Mouse (Mus musculus): ENCODE data around the gene Nabp2.

The Nabp2 gene

GRCm38 (mm10) chr10:128388941-128389340, 22.4 kb downstream of the Nabp2 start:
- no peak for DNase-seq (ENCODE audit: low read depth, low spot score)

GRCm38 (mm10) chr10:128385902-128386301, 25.4 kb downstream of the Nabp2 start:
- no peak for DNase-seq (ENCODE audit: low read depth, low spot score)

DNA sequence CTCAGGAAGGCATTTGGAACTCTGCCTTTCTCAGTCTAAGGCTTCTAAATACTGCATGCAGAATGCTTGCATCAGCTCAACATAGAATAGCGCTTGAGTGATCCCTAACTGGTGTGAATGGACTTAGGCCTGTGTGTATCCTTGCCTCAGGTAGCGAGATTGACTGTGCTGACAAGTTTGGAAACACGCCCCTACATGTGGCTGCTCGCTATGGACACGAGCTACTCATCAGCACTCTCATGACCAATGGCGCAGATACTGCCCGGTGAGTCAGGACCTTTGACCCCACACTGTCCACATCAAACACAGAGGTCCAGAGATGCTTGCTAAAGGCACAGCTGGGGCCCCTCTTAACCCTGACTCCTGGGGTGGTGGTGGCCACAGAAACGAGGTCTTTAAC, 28.8 kb downstream of the Nabp2 start:
- DNase-seq (ENCODE audit: low read depth, low spot score) = no peak

DNA sequence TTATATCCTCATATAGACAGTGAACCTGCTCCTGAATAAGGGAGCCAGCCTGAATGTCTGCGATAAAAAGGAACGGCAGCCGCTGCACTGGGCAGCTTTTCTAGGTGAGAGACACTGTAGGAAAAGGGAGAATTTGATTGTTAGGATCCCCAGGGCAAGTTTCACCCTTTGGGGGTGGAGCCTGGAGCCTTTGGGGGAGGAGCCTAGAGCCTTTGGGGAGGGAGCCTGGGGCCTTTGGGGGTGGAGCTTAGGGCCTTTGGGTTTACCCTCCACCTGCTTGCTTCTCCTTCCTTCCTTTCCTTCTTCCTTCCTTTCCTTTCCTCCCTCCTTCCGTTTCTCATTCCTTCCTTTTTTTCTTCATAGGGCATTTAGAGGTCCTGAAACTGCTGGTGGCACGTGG, 30.7 kb downstream of the Nabp2 start:
- DNase-seq (ENCODE audit: low read depth, low spot score) = no peak

DNA sequence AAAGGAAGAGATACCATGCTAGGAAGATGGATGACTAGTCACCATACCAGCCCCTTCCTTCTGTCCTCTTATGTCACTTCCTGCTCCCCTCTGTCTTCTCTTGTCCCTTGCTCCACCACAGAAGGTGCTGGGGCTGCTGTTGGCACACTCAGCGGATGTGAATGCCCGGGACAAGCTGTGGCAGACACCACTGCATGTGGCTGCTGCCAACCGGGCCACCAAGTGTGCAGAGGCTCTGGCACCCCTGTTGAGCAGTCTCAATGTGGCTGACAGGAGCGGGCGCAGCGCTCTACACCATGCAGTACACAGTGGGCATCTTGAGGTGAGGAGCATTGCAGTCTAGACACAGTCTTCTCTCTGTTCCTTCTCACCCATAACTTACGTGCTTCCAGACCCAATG, 32.0 kb downstream of the Nabp2 start:
- no peak for DNase-seq (ENCODE audit: low read depth, low spot score)

DNA sequence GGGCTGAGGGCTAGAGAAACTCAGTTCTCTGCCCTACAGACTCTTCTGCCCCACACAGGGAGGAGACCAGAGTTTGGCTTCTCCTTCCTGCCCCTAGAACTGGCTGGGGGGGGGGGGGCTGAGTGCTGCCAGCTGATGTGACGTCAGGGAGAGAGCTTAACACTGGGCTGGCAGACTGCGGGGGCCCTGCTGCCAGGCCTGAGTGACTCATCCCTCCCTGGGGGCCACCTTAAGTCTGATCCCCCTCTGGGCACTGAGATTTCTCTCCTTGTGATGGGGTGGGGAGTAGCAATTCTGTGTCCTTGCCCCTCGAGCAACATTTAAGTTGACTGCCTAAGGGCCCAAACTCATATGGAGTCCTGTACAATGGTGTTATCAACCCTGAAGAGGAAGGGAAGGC, 32.8 kb downstream of the Nabp2 start:
- DNase-seq (ENCODE audit: low read depth, low spot score) = no peak

- DNase-seq (ENCODE audit: low read depth, low spot score) = no peak
Observed at GRCm38 (mm10) chr10:128377940-128378448, 33.3 kb downstream of the Nabp2 start.

GRCm38 (mm10) chr10:128377222-128377939, 33.9 kb downstream of the Nabp2 start:
- DNase-seq (ENCODE audit: low read depth, low spot score) = peak; percentile 38

- peak; percentile 68 for DNase-seq (ENCODE audit: low read depth, low spot score)
Observed at GRCm38 (mm10) chr10:128376455-128377211, 34.7 kb downstream of the Nabp2 start, which contains the start of gene Ankrd52. Ankrd52 (plus strand) TSS chr10:128377115.

DNA sequence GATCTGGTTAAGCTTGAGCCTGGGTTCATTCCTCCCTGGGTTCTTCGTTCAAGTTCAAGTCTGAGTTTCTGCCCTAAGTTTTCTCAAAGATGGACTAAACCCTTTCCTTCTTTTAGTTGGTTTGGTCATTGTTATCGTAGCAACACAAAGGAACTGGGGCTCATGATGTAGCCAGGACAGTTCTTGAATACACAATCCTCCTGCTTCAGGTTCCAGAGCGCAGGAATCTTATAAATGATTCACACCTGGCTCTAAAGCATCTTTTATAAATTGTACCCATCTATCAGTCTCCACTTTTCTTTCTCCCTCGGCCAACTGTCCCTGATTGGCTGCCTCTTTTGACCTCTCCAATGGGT, 35.2 kb downstream of the Nabp2 start:
- no peak for DNase-seq (ENCODE audit: low read depth, low spot score)

DNA sequence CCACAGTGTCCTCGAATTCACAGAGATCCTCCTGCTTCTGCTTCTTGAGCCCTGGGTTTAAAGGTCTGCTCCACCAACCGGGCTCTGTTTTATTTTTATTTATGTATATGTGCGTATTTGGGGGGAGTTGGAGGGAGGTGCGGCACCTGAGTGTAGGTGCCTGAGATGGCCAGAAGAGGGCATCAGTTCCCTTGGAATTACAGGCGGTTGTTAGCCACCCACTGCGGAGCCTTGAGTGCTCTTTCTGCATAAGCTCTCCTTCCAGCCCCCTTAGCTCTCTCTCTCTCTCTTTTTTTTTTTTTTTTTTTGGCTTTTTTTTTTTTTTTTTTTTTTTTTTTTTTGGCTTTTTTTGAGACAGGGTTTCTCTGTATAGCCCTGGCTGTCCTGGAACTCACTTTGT, 36.9 kb downstream of the Nabp2 start:
- DNase-seq (ENCODE audit: low read depth, low spot score) = no peak

DNA sequence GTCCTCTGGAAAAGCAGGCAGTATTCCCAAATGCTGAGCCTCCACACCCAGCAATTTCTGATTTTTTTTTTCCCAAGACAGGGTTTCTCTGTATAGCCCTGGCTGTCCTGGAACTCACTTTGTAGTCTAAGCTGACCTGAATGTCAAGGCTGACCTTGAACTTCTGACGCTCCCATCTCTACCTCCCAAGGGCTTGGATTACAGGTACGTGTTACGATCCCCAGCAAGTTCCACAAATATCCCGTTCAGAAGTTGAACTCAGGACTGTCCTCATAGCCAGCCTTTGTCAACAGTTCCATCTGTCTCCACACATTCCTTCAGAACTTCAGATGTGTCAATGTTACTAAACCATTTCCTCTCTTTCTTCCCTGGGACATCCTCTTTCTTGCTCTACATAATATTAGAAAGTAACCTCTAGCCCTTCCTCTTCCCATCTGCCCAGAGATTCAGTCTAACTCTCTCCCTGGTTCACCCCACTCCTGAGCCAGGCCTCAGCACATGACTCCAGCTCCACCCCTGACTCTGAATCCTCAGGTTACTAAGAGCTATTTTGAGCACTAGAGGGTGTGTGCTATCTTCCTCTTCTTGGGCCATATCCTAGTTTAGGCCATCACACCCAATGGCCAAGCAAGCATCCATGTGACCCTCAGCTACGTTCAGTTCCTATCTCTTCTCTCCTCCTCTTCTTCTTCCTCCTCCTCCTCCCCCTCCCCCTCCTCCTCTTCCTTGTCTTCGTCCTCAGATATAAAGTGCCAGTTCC, 38.1 kb downstream of the Nabp2 start:
- DNase-seq (ENCODE audit: low read depth, low spot score) = no peak

GRCm38 (mm10) chr10:128372142-128372541, 39.1 kb downstream of the Nabp2 start:
- no peak for DNase-seq (ENCODE audit: low read depth, low spot score)

DNA sequence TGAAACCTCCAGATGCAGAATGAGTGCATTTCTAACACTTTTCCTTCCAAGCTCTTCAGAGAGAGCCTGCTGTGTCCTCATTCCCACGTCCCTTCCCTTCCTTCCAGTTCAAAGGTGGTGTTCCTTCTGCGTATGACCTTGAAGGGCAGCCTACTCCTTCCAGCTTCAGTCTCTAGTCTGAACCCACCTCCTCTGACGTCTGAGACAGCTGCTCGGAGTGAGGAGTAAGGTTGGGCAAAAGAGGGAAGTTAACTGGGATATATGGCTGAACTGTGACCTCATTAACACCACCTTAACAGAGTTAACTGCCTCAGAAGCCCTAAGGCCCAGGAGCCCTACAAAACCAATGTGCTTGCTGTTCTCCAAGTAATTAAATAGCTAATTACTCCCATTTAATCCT, 40.7 kb downstream of the Nabp2 start:
- DNase-seq (ENCODE audit: low read depth, low spot score) = no peak

DNA sequence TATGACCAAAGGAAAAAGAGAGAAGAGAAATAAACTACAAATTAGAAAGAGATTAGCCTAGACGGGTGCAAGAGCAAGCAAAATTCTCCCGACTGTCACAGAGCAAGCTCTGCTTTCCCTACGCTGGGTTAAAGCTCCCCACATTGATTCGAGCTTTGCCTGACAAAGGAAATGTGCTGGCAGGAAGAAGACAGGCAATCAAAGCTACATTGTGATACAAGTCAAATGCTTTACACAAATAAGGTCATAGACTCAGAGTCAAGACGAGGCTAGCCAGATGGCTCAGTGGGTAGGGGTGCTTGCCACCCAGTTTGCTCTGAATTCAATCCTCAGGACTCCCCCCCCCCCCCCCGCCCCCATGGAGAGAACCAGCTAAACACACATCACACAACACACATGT, 41.3 kb downstream of the Nabp2 start:
- no peak for DNase-seq (ENCODE audit: low read depth, low spot score)

- DNase-seq (ENCODE audit: low read depth, low spot score) = no peak
Observed at GRCm38 (mm10) chr10:128369599-128369998, 41.7 kb downstream of the Nabp2 start.

GRCm38 (mm10) chr10:128369218-128369543, 42.1 kb downstream of the Nabp2 start:
- DNase-seq (ENCODE audit: low read depth, low spot score) = no peak

- DNase-seq (ENCODE audit: low read depth, low spot score) = peak; percentile 81
Observed at GRCm38 (mm10) chr10:128368402-128369217, 42.7 kb downstream of the Nabp2 start, which contains the start of gene Coq10a. Coq10a (minus strand) TSS chr10:128368997.

- no peak for DNase-seq (ENCODE audit: low read depth, low spot score)
Observed at GRCm38 (mm10) chr10:128367899-128368401, 43.3 kb downstream of the Nabp2 start.

DNA sequence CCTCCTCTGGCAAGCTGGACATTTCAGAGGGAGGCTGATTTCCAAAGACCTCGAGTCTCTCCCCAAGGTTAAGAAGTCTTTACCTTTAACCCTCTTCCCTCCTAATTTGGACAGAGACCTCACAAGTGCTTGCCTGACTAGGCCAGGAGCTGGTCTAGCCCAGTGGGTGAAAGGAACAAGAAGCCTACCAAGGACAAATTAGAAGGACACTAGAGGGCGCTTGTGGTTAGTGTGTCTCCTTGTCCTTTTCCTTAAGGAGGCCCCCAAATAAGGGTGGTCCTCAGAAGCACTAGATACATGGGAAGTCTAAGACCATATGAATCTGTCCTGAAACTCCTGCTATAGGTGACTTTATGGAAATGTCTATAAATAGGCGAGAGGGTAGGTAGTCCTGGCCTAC, 48.7 kb downstream of the Nabp2 start:
- DNase-seq (ENCODE audit: low read depth, low spot score) = peak; percentile 39

DNA sequence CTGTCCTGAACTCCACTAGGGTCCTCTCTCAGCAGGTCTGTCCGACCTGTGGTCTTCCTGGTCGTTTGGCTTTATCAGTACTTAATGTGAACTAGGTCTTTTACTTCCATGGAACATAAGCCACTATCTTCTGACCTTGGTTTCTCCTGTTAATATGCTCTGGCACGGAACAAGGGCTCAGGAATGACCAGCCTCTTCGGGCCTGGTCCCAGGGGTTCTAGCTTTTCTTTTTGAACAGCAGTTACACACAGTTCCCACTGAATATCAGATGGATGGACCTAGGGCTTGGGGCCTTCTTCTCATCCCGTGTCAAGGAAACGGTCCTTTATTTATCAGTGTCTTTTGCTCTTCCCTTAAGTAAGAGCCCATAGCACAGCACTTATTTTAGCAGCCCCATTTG, 49.5 kb downstream of the Nabp2 start:
- DNase-seq (ENCODE audit: low read depth, low spot score) = no peak
